Mouse (Mus musculus) c-Kit-positive CD71-negative TER-119-negative erythroid progenitor cells, embryonic 14.5 days (primary cell): ENCODE data around the gene Nckipsd.

ENCODE experiments used
- DNase-seq: peaks from one replicate; pipeline ENCODE4 v3.0.0-alpha.2; 2013; ENCODE audit warnings: low read depth

Nckipsd gene

DNA sequence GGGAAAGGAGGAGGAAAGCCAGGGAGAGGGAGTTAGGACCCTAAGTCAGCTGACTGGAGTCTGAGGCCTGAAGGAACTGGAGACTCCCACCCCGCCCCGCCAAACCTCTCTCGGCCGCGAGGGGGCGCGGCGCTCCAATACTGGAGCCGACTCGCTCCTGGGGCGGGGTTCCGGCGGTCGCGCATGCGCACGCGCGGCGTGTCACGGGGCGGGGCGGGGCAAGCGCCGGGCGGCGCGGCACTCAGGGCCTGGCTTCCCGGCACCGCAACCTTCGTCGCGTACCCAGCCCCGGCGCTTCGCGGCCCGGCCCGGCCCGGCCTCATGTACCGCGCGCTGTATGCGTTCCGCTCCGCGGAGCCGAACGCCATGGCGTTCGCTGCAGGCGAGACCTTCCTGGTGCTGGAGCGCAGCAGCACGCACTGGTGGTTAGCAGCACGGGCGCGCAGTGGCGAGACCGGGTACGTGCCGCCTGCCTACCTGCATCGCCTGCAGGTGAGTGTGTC is at the start of gene Nckipsd:
Nckipsd (plus strand) TSS at position 206 of the 503 bp plus-strand sequence.
- peak; percentile 89 for DNase-seq

- DNase-seq: no peak
These were observed 49.0 kb upstream of the Nckipsd start for GRCm38 (mm10) chr9:108759121-108759520.

GRCm38 (mm10) chr9:108759805-108760204 is 48.4 kb upstream of the Nckipsd start:
- peak; percentile 48 for DNase-seq

DNA sequence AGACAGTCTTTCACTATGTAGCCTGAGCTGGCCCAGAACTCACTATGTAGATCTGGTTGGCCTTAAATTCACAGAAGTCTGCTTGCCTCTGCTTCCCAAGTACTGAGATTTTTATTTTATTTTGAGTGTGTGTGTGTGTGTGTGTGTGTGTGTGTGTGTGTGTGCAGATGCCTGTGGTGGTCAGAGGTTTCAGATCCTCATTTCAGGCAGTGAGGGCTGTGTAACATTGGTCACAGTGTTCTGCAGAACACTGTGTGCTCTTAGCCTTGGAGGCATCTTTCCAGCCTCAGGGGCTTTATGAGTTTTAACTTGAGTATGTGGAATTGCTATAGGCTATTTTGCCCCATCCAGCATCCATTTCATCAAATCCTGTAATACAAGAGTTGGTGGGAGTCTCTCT is 46.6 kb upstream of the Nckipsd start:
- DNase-seq: no peak

GRCm38 (mm10) chr9:108764971-108765370 is 43.2 kb upstream of the Nckipsd start:
- DNase-seq: no peak

GRCm38 (mm10) chr9:108776614-108777013 is 31.6 kb upstream of the Nckipsd start:
- DNase-seq: no peak

GRCm38 (mm10) chr9:108777276-108777675 is 30.9 kb upstream of the Nckipsd start:
- no peak for DNase-seq

DNA sequence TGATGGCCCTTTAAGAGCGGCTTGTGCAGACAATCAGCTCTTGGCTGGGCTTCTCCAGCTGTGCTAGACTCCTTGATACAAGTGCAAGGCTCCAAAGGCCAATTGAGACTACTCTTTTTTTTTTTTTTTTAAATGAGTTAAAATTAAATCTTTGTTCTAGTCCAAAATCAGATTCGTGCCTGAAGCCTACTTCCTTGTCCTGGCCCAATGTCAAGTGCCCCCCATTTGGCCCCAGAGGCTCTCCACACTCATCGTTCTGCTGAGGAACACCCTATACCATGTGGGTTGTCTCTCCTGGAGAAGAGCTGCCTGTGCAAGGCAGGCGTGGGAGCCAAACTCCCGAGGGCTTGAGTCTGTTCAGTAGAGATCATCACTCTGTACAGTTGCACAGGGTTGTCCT is 27.2 kb upstream of the Nckipsd start:
- DNase-seq: no peak

GRCm38 (mm10) chr9:108781891-108782290 is 26.3 kb upstream of the Nckipsd start:
- DNase-seq: no peak

DNA sequence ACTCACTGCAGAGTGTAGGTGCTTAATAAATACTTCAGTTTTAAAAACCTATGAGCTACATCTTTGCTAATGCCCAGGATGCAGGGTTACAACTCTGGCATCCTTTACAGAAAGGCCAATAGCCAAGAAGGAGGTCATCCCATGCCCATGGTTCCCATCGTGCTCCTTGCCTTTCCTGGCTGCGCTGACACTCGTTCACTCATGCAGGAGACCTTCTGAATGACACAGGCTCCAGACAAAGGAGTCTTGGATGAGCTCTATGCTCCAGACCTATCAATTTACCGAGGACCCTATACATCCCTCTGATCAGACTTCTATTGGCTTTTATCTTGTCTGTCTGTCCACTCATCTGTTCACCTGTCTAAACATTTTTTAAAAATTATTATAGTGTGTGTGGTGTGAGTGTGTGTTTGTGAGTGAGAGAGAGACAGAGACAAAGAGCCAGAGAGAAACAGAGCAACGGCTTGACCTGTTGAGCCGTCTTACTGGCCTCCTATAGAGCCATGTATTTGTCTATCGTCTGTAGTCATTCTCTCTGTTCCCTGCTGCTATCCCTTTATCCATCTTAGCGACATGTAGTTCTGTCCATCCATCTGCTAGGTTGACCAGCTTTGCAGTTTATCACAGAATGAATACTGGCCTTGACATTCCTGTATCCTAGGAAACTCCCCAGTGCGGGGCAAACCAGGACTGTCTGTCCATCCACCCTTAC is 25.2 kb upstream of the Nckipsd start:
- no peak for DNase-seq

- peak; percentile 89 for DNase-seq
These were observed 24.4 kb upstream of the Nckipsd start, which contains the start of gene Ip6k2 for GRCm38 (mm10) chr9:108783548-108784463. Gene Ip6k2 (plus strand): TSS chr9:108783796.

DNA sequence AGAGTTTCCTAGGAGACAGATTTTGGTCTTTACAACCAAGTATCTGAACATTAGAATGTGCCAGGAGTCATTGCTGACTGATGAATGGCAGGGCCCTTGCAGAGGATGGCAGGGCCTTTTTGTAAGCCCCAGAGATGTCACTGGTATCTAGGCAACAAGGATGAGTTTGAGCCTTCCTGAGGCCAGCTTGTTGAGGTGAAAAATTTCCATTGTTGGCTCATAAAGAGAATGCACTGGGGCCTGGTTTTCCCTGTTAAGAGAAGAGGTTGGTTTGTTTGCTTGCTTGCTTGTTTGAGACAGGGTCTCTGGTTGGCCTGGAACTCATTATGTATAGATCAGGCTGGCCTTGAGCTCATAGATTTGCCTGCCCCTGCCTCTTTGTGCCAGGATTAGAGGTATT is 22.8 kb upstream of the Nckipsd start:
- DNase-seq: no peak

DNA sequence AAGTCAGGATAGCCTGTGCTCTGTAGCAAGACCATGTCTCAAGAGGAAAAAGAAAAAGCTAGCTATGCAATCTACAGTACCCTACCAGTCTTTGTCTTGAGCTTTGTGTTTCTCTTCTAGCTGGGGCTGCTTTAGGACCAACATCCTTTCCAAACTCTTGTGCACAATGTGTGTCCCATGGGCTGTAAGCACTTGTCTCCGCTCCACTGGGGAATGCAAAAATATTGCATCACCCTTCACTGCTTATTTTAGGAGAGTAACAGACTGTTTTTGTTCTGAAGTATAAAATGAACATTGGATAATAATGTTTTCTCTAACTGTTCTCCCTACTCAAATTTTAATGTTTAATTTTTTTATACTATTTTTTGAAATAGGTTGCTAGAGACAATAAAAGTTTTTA is 21.7 kb upstream of the Nckipsd start:
- DNase-seq: no peak

- no peak for DNase-seq
These were observed 21.1 kb upstream of the Nckipsd start for GRCm38 (mm10) chr9:108787080-108787479.

GRCm38 (mm10) chr9:108788713-108789112 is 19.5 kb upstream of the Nckipsd start:
- no peak for DNase-seq

DNA sequence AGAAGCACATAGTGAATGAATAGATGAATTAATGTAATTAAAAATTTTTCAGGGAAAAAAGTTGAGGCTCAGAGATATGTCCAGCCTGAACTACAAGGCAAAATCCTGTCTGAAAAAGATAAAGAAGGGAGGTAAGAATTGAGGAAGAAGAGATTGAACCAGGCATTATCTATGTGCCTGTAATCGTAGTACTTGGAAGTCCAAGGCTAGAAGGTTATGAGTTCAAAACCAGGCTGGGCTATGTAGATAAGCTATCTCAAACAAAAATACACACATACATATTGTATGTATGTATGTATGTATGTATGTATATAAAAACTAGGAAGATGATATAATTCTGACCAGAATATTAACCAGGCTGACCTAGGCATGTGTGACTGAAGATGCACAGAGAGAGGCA is 15.9 kb upstream of the Nckipsd start:
- no peak for DNase-seq

GRCm38 (mm10) chr9:108792730-108793129 is 15.4 kb upstream of the Nckipsd start:
- DNase-seq: no peak

GRCm38 (mm10) chr9:108795281-108795680 is 12.9 kb upstream of the Nckipsd start:
- DNase-seq: no peak

- no peak for DNase-seq
These were observed 12.4 kb upstream of the Nckipsd start for GRCm38 (mm10) chr9:108795762-108796161.

DNA sequence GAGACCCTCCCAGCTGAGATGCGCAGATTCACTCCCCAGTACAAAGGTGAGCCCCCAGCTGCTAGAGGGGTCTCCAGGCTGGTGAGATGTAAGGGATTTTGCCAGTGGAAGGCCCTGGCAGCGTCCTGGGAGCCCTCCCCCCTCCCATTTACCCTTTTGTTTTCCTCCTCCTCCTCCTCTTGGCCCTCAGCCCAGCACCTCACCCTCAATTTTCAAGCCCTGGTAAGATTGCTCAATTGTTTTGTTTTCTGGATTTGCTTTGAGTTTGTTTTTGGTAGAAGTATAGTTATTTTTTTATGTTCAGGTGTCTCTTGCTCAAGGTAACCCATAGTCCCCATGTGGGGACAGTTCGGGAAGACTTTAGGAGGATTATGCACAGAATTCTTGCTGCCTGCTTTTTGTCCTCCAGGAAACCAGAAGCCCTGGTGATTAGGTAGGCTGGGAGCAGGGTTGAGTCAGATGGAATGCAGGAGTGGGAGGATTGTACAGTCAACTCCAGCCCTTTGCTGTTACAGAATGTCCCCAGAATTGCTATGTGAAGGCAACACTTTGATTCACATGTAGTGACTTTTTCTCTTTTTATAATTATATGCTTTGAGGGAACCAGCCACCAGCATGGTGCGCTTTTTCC is 11.7 kb upstream of the Nckipsd start:
- no peak for DNase-seq

- no peak for DNase-seq
These were observed 10.7 kb upstream of the Nckipsd start for GRCm38 (mm10) chr9:108797477-108797876.

DNA sequence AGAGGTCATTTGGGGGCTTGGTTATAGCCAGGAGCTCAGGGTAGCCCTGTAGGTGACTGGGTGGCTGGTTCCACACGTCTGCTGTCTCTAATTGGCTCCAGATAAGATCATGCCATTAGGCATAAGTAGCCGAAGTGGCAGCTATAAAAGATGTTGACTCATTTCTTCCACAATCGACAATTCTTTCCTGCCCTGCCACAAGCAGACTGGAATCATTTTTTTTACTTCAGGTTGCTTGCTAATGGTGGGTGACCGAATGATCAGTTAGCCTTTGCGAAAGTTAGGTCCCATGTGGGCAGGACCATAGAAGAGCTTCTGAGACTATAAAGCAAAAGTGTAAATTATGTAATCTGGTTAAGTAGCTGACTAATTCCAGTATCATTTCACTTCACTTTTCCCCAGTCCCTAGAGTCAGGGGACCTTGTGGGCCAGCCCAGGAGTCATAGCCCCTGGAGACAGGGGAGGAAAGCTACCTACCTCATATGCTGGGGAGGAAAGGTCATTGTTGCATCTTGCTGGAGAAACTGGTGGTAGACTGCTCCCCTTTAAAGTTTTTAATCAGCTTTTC is 9.6 kb upstream of the Nckipsd start:
- no peak for DNase-seq
